Mouse (Mus musculus): ENCODE measurements around the gene Gpsm3.

GRCm38 (mm10) chr17:34556406-34556805 lies 33.2 kb upstream of the Gpsm3 start:
- TF ChIP-seq GATA1 (IDR thresholded peaks at IDR 0.05; ENCODE audit: borderline replicate concordance, low read length) (no peak), FLI1 (IDR thresholded peaks at IDR 0.05; ENCODE audit: low read length) (no peak)

All from megakaryocyte, embryonic 14.5 days (primary cell).